Mouse (Mus musculus): ENCODE measurements around the gene Cyp26a1.

Cyp26a1 gene

GRCm38 (mm10) chr19:37697651-37698272 is at the start of gene Cyp26a1:
Cyp26a1 (plus strand) TSS chr19:37697798.
- no peak for DNase-seq (ENCODE audit: extremely low read depth, low read depth)

GRCm38 (mm10) chr19:37647994-37648393 is 49.6 kb upstream of the Cyp26a1 start:
- DNase-seq (ENCODE audit: extremely low read depth, low read depth) = no peak

GRCm38 (mm10) chr19:37650526-37650925 is 47.1 kb upstream of the Cyp26a1 start:
- no peak for DNase-seq (ENCODE audit: extremely low read depth, low read depth)

- DNase-seq (ENCODE audit: extremely low read depth, low read depth) = no peak
These were observed 43.6 kb upstream of the Cyp26a1 start for GRCm38 (mm10) chr19:37654012-37654411.

DNA sequence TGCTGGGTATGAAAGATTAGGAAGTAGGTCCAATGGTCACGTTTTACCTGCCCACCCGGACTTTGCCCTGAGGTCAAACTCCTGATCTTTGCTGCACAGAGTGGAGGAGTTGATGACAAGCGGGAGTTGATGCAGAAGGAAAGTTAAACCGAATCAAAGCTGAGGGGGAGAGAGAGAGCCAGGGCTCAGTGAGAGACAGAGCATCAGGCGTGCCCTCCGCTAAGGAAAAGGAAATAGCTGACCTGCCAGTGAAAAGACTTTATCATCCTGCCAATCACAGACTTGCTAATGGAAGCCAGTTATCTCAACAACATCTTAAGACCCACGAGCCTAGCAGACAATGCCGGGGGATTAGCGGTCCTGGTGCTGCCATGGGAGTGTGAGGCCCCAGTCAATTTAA is 41.2 kb upstream of the Cyp26a1 start:
- DNase-seq (ENCODE audit: extremely low read depth, low read depth) = no peak

- DNase-seq (ENCODE audit: extremely low read depth, low read depth) = no peak
These were observed 32.3 kb upstream of the Cyp26a1 start for GRCm38 (mm10) chr19:37665256-37665655.

GRCm38 (mm10) chr19:37667855-37668594 is 29.6 kb upstream of the Cyp26a1 start:
- DNase-seq (ENCODE audit: extremely low read depth, low read depth) = peak; percentile 76

GRCm38 (mm10) chr19:37668657-37669056 is 28.9 kb upstream of the Cyp26a1 start:
- no peak for DNase-seq (ENCODE audit: extremely low read depth, low read depth)

- no peak for DNase-seq (ENCODE audit: extremely low read depth, low read depth)
These were observed 28.1 kb upstream of the Cyp26a1 start for GRCm38 (mm10) chr19:37669486-37669885.

- DNase-seq (ENCODE audit: extremely low read depth, low read depth) = no peak
These were observed 24.2 kb upstream of the Cyp26a1 start for GRCm38 (mm10) chr19:37673393-37673792.

DNA sequence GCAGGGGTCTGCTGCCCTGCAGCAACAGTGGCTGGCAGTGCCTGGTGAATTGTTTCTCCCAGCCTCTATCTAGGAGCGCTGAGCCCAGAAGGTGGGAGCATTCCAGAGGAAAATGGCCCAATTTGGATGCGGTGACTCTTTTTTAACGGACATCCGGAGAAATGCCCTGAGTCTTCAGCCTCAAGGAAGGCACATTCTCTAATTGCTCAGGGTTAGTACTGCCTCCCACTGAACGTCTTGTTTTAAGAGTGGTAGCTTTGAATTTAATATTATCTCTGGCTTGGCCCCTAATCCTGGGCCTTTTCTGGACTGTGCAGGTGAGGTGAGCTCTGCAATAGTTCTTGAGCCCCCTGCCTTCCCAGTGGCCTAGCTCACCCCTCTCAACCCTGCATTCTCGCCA is 12.3 kb upstream of the Cyp26a1 start, which contains the start of gene Cyp26c1:
TSS of gene Cyp26c1 (plus strand) at position 301 of the 400 bp plus-strand sequence.
- no peak for DNase-seq (ENCODE audit: extremely low read depth, low read depth)

DNA sequence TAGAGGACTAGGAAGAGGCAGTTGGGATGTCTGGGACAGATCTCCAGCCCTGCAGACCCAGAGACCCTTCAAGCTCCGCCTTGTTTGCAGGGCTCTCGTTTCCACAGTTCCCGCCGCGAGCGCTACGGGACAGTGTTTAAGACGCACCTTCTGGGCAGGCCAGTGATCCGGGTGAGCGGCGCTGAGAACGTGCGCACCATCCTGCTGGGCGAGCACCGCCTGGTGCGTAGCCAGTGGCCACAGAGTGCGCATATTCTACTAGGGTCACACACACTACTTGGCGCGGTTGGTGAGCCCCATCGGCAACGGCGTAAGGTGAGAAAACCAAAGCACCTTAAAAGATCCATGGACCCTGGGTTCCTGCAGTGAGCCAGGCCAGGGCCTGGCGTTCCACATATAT is 11.3 kb upstream of the Cyp26a1 start:
- no peak for DNase-seq (ENCODE audit: extremely low read depth, low read depth)

- DNase-seq (ENCODE audit: extremely low read depth, low read depth) = no peak
These were observed 10.4 kb upstream of the Cyp26a1 start for GRCm38 (mm10) chr19:37686941-37687850.

DNA sequence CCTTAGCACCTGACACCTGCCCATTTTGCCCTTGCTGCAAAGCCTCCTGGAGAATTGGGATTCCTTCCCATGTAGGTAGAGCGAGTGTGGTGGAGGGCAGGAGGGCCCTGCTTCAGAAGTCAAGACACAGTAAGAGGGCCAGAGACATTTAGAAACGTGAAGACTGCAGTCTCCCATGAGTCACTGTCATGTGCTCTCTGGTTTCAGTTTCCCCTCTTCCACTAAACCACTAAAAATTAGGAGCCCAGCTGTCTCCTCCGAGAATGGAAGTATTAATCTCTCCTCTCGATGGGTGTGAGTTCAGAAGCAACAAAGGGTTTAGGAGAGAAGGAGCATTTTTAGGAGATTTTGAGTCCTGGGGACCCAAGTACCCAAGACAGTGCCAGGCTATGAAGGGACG is 8.1 kb upstream of the Cyp26a1 start:
- no peak for DNase-seq (ENCODE audit: extremely low read depth, low read depth)

GRCm38 (mm10) chr19:37690716-37691115 is 6.9 kb upstream of the Cyp26a1 start:
- no peak for DNase-seq (ENCODE audit: extremely low read depth, low read depth)

DNA sequence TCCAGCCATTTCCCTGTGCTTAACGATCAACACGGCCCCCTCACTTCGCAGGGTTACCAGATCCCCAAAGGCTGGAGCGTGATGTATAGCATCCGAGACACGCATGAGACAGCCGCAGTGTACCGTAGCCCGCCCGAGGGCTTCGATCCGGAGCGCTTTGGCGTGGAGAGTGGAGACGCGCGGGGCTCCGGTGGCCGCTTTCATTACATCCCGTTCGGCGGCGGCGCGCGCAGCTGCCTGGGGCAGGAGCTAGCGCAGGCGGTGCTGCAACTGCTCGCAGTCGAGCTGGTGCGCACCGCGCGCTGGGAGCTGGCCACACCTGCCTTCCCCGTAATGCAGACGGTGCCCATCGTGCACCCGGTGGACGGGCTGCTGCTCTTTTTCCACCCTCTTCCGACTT is 4.7 kb upstream of the Cyp26a1 start:
- DNase-seq (ENCODE audit: extremely low read depth, low read depth) = no peak

GRCm38 (mm10) chr19:37695146-37695545 is 2.5 kb upstream of the Cyp26a1 start:
- no peak for DNase-seq (ENCODE audit: extremely low read depth, low read depth)

DNA sequence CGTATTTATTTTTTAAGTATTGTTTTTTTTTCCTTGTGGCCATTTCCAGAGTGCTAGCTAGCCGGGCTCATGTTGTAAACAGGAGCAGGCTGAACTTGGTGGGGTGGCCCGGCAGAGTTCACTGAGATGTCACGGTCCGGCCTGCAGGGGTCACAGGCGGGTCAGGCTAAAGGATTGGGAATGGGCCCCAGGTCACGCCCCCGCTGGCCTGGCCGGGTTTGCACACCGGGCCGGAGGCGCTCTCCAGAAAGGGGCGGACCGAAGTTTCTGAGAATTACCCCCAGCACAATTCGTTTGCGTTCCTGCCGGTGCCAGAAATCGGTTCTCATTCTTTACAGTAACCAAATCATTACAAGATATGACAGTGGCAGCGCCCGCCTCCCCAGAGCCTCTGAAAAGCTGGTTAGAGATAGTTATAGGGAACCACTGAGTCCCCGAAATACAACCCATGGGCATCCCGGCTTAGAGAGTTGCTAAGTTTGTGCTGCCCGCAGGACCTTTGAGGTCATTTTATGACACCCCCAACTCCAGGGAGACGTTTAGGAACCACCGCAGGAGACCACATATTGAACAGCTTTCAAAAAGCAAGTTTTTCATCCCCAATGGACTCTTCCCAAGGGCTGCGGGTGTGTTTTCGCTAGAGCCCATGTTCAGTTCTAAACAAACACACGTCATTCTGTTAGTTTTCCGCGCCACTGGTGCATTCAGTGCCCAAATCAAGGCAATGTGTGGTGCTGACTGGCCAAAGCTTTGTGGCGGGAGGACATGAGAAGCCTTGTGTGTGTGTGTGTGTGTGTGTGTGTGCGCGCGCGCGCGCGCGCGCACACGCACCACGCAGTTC is 1.6 kb upstream of the Cyp26a1 start:
- DNase-seq (ENCODE audit: extremely low read depth, low read depth) = no peak

GRCm38 (mm10) chr19:37696603-37697334 is 829 bp upstream of the Cyp26a1 start:
- DNase-seq (ENCODE audit: extremely low read depth, low read depth) = no peak

GRCm38 (mm10) chr19:37697335-37697636 is 312 bp upstream of the Cyp26a1 start:
- no peak for DNase-seq (ENCODE audit: extremely low read depth, low read depth)
